Mouse (Mus musculus): ENCODE measurements around the gene Tinf2. TPM values are rescaled to one million over a fixed set of nuclear protein-coding genes. Genes with fewer than 3 reads are reported as not detected.

Gene Tinf2
- polyA plus RNA-seq, 1 experiment from 2014 or later = 58.0 TPM

GRCm38 (mm10) chr14:55651528-55651927 lies 30.1 kb downstream of the Tinf2 start:
- H3K27me3 ChIP-seq (ENCODE audit: insufficient read depth, low read length) = no peaks in the 10 kb centered on the region
- DNase-seq (no peak), ATAC-seq (ENCODE audit: insufficient read depth) (no peak)
- no peak overlapping the region for H3K4me2 ChIP-seq
- no peak overlapping the region for H3K27ac ChIP-seq (ENCODE audit: low read depth)
- WGBS = 80% methylated on average over 7 of the region's 7 CpGs
- H3K9me3 ChIP-seq (ENCODE audit: low read depth, low read length) = no peaks in the 10 kb centered on the region
- peaks cover 3% of the 10 kb centered on the region; the same call in 1 of the 2 replicates for H3K36me3 ChIP-seq (ENCODE audit: insufficient read depth)
- H3K4me3 ChIP-seq (ENCODE audit: low read depth, low read length) = no peak overlapping the region
- no peak overlapping the region for H3K9ac ChIP-seq
- no peak for TF ChIP-seq CTCF (IDR thresholded peaks at IDR 0.05; ENCODE audit: low read depth)
- no peaks in the 10 kb centered on the region for H3K4me1 ChIP-seq (ENCODE audit: insufficient read depth)

GRCm38 (mm10) chr14:55649884-55650283 lies 31.7 kb downstream of the Tinf2 start, which contains the start of gene Tssk4:
Gene Tssk4, plus strand, starts transcription at chr14:55650184.
- Histone ChIP-seq H3K36me3 (ENCODE audit: insufficient read depth) (peaks cover 11% of the 10 kb centered on the region), H3K4me3 (ENCODE audit: low read depth, low read length) (no peak within 1 kb of the TSS), H3K27ac (ENCODE audit: low read depth) (no peak within 1 kb of the TSS), H3K9ac (no peak within 1 kb of the TSS), H3K27me3 (ENCODE audit: insufficient read depth, low read length) (no peaks in the 10 kb centered on the region), H3K4me1 (ENCODE audit: insufficient read depth) (peaks cover 2% of the 10 kb centered on the region; the same call in 1 of the 2 replicates), H3K9me3 (ENCODE audit: low read depth, low read length) (no peaks in the 10 kb centered on the region), H3K4me2 (no peak within 1 kb of the TSS)
- DNase-seq (no peak), ATAC-seq (ENCODE audit: insufficient read depth) (no peak)
- 92% methylated on average over 2 of the region's 2 CpGs for WGBS
- no peak for TF ChIP-seq CTCF (IDR thresholded peaks at IDR 0.05; ENCODE audit: low read depth)

- H3K9ac ChIP-seq = peak overlapping the region; percentile 96
- H3K27ac ChIP-seq (ENCODE audit: low read depth) = peak overlapping the region; percentile 96; the same call in 1 of the 2 replicates
- ATAC-seq (ENCODE audit: insufficient read depth) (no peak), DNase-seq (peak; percentile 56)
- TF ChIP-seq CTCF (IDR thresholded peaks at IDR 0.05; ENCODE audit: low read depth) = no peak
- peak overlapping the region; percentile 99 for H3K4me3 ChIP-seq (ENCODE audit: low read depth, low read length)
- WGBS = 21% methylated on average over 17 of the region's 17 CpGs
- H3K4me1 ChIP-seq (ENCODE audit: insufficient read depth) = peaks cover 6% of the 10 kb centered on the region; the same call in 1 of the 2 replicates
- peak overlapping the region; percentile 90 for H3K4me2 ChIP-seq
- no peaks in the 10 kb centered on the region for H3K9me3 ChIP-seq (ENCODE audit: low read depth, low read length)
- H3K27me3 ChIP-seq (ENCODE audit: insufficient read depth, low read length) = no peaks in the 10 kb centered on the region
- H3K36me3 ChIP-seq (ENCODE audit: insufficient read depth) = peaks cover 35% of the 10 kb centered on the region
Measured at GRCm38 (mm10) chr14:55644261-55644888, 37.2 kb downstream of the Tinf2 start.

GRCm38 (mm10) chr14:55643060-55643907 lies 38.3 kb downstream of the Tinf2 start, which contains the start of gene Tm9sf1:
Gene Tm9sf1, minus strand, starts transcription at chr14:55643806.
- Histone ChIP-seq H3K27ac (ENCODE audit: low read depth) (peak within 1 kb of the TSS; percentile 96), H3K4me3 (ENCODE audit: low read depth, low read length) (peak within 1 kb of the TSS; percentile 99), H3K9ac (peak within 1 kb of the TSS; percentile 96), H3K4me2 (peak within 1 kb of the TSS; percentile 90), H3K36me3 (ENCODE audit: insufficient read depth) (peaks cover 46% of the 10 kb centered on the region), H3K27me3 (ENCODE audit: insufficient read depth, low read length) (no peaks in the 10 kb centered on the region), H3K4me1 (ENCODE audit: insufficient read depth) (peaks cover 6% of the 10 kb centered on the region; the same call in 1 of the 2 replicates), H3K9me3 (ENCODE audit: low read depth, low read length) (no peaks in the 10 kb centered on the region)
- DNase-seq (peak; percentile 86), ATAC-seq (ENCODE audit: insufficient read depth) (peak; percentile 89)
- WGBS = under 1% methylated on average over 89 of the region's 89 CpGs
- TF ChIP-seq CTCF (IDR thresholded peaks at IDR 0.05; ENCODE audit: low read depth) = no peak

GRCm38 (mm10) chr14:55642679-55643059 lies 39.0 kb downstream of the Tinf2 start:
- Histone ChIP-seq H3K4me1 (ENCODE audit: insufficient read depth) (peaks cover 6% of the 10 kb centered on the region; the same call in 1 of the 2 replicates), H3K9me3 (ENCODE audit: low read depth, low read length) (no peaks in the 10 kb centered on the region), H3K4me3 (ENCODE audit: low read depth, low read length) (peak overlapping the region; percentile 99), H3K9ac (peak overlapping the region; percentile 96), H3K36me3 (ENCODE audit: insufficient read depth) (peaks cover 52% of the 10 kb centered on the region), H3K27me3 (ENCODE audit: insufficient read depth, low read length) (no peaks in the 10 kb centered on the region), H3K4me2 (peak overlapping the region; percentile 90), H3K27ac (ENCODE audit: low read depth) (peak overlapping the region; percentile 96)
- ATAC-seq (ENCODE audit: insufficient read depth) (peak; percentile 37; the same call in 1 of the 2 replicates), DNase-seq (no peak)
- TF ChIP-seq CTCF (IDR thresholded peaks at IDR 0.05; ENCODE audit: low read depth) = no peak
- WGBS = 16% methylated on average over 8 of the region's 8 CpGs

GRCm38 (mm10) chr14:55641291-55641690 lies 40.3 kb downstream of the Tinf2 start:
- H3K36me3 ChIP-seq (ENCODE audit: insufficient read depth) = peaks cover 60% of the 10 kb centered on the region

GRCm38 (mm10) chr14:55640816-55641215 lies 40.8 kb downstream of the Tinf2 start:
- H3K9ac ChIP-seq = no peak overlapping the region
- ATAC-seq (ENCODE audit: insufficient read depth) (no peak), DNase-seq (no peak)
- H3K9me3 ChIP-seq (ENCODE audit: low read depth, low read length) = no peaks in the 10 kb centered on the region
- no peaks in the 10 kb centered on the region for H3K27me3 ChIP-seq (ENCODE audit: insufficient read depth, low read length)
- no peak overlapping the region for H3K27ac ChIP-seq (ENCODE audit: low read depth)
- H3K4me3 ChIP-seq (ENCODE audit: low read depth, low read length) = no peak overlapping the region
- peaks cover 6% of the 10 kb centered on the region; the same call in 1 of the 2 replicates for H3K4me1 ChIP-seq (ENCODE audit: insufficient read depth)
- H3K36me3 ChIP-seq (ENCODE audit: insufficient read depth) = peaks cover 57% of the 10 kb centered on the region
- TF ChIP-seq CTCF (IDR thresholded peaks at IDR 0.05; ENCODE audit: low read depth) = no peak
- WGBS = 95% methylated on average over 14 of the region's 14 CpGs
- H3K4me2 ChIP-seq = no peak overlapping the region

More at GRCm38 (mm10) chr14:55641291-55641690, 40.3 kb downstream of the Tinf2 start:
- no peak overlapping the region for H3K27ac ChIP-seq (ENCODE audit: low read depth)
- ATAC-seq (ENCODE audit: insufficient read depth) = no peak
- H3K9me3 ChIP-seq (ENCODE audit: low read depth, low read length) = no peaks in the 10 kb centered on the region
- no peak for TF ChIP-seq CTCF (IDR thresholded peaks at IDR 0.05; ENCODE audit: low read depth)
- WGBS = 93% methylated on average over 13 of the region's 13 CpGs
- no peak overlapping the region for H3K4me3 ChIP-seq (ENCODE audit: low read depth, low read length)
- H3K4me2 ChIP-seq = no peak overlapping the region; the same call in 1 of the 2 replicates
- DNase-seq = no peak
- H3K4me1 ChIP-seq (ENCODE audit: insufficient read depth) = peaks cover 6% of the 10 kb centered on the region; the same call in 1 of the 2 replicates
- H3K27me3 ChIP-seq (ENCODE audit: insufficient read depth, low read length) = no peaks in the 10 kb centered on the region
- no peak overlapping the region for H3K9ac ChIP-seq

All from lung, embryonic 14.5 days (tissue).